Mouse (Mus musculus) liver, adult 2 months (tissue): ENCODE measurements around the gene Cxcl15. TPM values are rescaled to one million over a fixed set of nuclear protein-coding genes. Genes with fewer than 3 reads are reported as not detected.

Experiments used
- DNase-seq: peaks from one replicate; pipeline ENCODE4 v3.0.0-alpha.2; 2011; ENCODE audit warnings: low read depth, low spot score; ENCODE audit errors: extremely low read depth
- H3K27ac ChIP-seq: fragments of 200-500 bp; replicated peaks from 2 replicates; pipeline ENCODE4 v1.5.1; 2012; ENCODE audit warnings: low read depth, mild to moderate bottlenecking, control low read depth, inconsistent platforms, low read length; ENCODE audit not compliant: insufficient read depth
- H3K27me3 ChIP-seq: fragments of 200-500 bp; 2 replicates; pipeline ENCODE4 v1.6.1; 2012; ENCODE audit warnings: mild to moderate bottlenecking, moderate library complexity, low read length, inconsistent platforms; ENCODE audit not compliant: control insufficient read depth, insufficient read depth
- H3K36me3 ChIP-seq: fragments of 200-500 bp; 2 replicates; pipeline ENCODE4 v1.6.1; 2012; ENCODE audit warnings: low read length, inconsistent platforms; ENCODE audit not compliant: control insufficient read depth, insufficient read depth
- H3K4me1 ChIP-seq: fragments of 200-500 bp; 2 replicates; pipeline ENCODE4 v1.6.1; 2011; ENCODE audit warnings: low read length; ENCODE audit not compliant: control insufficient read depth, insufficient read depth
- H3K4me3 ChIP-seq: fragments of 200-500 bp; 2 replicates; pipeline ENCODE4 v1.5.1; 2011; ENCODE audit warnings: low read depth, mild to moderate bottlenecking, control low read depth, low read length, moderate library complexity; ENCODE audit not compliant: insufficient read depth
- H3K79me2 ChIP-seq: fragments of 200-500 bp; 2 replicates; pipeline ENCODE4 v1.6.1; 2012; ENCODE audit warnings: inconsistent platforms, mild to moderate bottlenecking, low read length, moderate library complexity; ENCODE audit not compliant: control insufficient read depth, insufficient read depth
- H3K9ac ChIP-seq: fragments of 200-500 bp; 2 replicates; pipeline ENCODE4 v1.6.1; 2012; ENCODE audit warnings: low read depth, mild to moderate bottlenecking, control low read depth, inconsistent platforms, low read length
- CTCF ChIP-seq: fragments of 200-500 bp; IDR thresholded peaks from 2 replicates; pipeline ENCODE4 v1.5.1; 2011; ENCODE audit warnings: low read depth, low read length, control low read depth
- POLR2A ChIP-seq: fragments of 200-500 bp; IDR thresholded peaks from 2 replicates; pipeline ENCODE4 v1.6.1; 2011; ENCODE audit warnings: low read length, control low read depth; ENCODE audit not compliant: insufficient read depth; ENCODE audit errors: extremely low read depth
- WGBS: fragments of 180-500 bp; shearing (Covaris S2); methylation state at CpG from one replicate; pipeline ENCODE4 v1.1.7; 2018; 5-methylcytosine and 5-hydroxymethylcytosine counted together
- polyA plus RNA-seq: library from polyadenylated mRNA; depleted of rRNA; stranded (reverse); fragments of >200 nt; gene quantifications from 2 replicates; pipeline ENCODE4 v1.2.3, GENCODE M21; 2012
- total RNA-seq: library from RNA; depleted of rRNA; stranded (reverse); fragments of >200 nt; gene quantifications from 2 replicates; pipeline ENCODE4 v1.2.3, GENCODE M21; 2014

Gene Cxcl15
- total and polyA plus RNA-seq, 2 experiments, result not detected

DNA sequence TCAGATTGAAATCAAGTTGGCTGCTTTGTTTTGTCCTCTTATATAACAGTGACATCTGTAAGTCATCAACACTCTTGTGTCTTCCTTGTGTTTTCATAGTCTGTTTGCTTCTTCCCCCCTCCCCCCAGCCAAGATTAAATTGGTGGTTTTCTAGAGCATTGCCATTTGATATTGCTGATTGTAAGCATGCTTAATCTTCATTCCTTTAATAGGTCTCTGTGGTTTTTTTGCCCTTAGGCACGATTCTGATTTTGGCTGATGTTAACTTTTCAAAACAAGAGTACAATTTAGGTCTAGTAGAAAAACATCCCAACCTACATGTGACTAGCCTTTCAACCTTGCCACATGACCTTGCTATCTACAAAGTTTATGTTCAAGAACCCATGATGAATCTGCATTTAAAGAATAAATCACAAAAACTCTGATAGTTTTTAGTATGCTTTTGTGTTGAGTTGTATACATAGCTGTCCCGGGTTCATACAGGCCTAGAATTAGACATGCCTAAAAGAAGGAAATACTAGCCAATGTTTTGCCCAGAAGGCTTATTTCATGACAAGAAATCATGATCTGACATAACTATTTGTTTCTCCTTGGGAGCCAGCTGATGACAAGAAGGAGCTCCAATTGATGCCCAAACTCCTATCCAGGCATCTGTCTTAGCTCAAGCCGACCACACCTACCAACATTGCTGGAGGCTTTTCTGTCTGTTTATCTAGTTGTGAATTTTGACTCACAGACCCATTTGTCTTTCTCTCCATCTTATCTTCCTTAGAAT lies 13.0 kb downstream of the Cxcl15 start:
- no peak overlapping the region for H3K27ac ChIP-seq
- H3K9ac ChIP-seq, result no peak overlapping the region
- TF ChIP-seq CTCF (no peak), POLR2A (no peak)
- no peaks in the 10 kb centered on the region for H3K27me3 ChIP-seq
- H3K79me2 ChIP-seq, result no peaks in the 10 kb centered on the region
- H3K4me1 ChIP-seq, result no peaks in the 10 kb centered on the region
- no peak for DNase-seq
- H3K36me3 ChIP-seq, result no peaks in the 10 kb centered on the region
- no peak overlapping the region for H3K4me3 ChIP-seq
- 89% methylated on average over 3 of the region's 3 CpGs for WGBS

GRCm38 (mm10) chr5:90819756-90820155 lies 25.4 kb downstream of the Cxcl15 start:
- no peak overlapping the region for H3K27ac ChIP-seq
- H3K4me3 ChIP-seq, result no peak overlapping the region
- no peaks in the 10 kb centered on the region for H3K4me1 ChIP-seq
- no peaks in the 10 kb centered on the region for H3K27me3 ChIP-seq
- no peak overlapping the region for H3K9ac ChIP-seq
- no peak for TF ChIP-seq CTCF
- DNase-seq, result no peak
- H3K36me3 ChIP-seq, result no peaks in the 10 kb centered on the region
- H3K79me2 ChIP-seq, result no peaks in the 10 kb centered on the region

GRCm38 (mm10) chr5:90832145-90832767 lies 37.9 kb downstream of the Cxcl15 start:
- Histone ChIP-seq H3K4me3 (no peak overlapping the region), H3K36me3 (no peaks in the 10 kb centered on the region), H3K79me2 (no peaks in the 10 kb centered on the region), H3K27ac (peak overlapping the region; percentile 16; the same call in 1 of the 2 replicates), H3K9ac (no peak overlapping the region), H3K4me1 (no peaks in the 10 kb centered on the region), H3K27me3 (no peaks in the 10 kb centered on the region)
- peak; percentile 13 for DNase-seq
- WGBS, result 80% methylated on average over 11 of the region's 11 CpGs
- no peak for TF ChIP-seq POLR2A
- no peak for TF ChIP-seq CTCF

DNA sequence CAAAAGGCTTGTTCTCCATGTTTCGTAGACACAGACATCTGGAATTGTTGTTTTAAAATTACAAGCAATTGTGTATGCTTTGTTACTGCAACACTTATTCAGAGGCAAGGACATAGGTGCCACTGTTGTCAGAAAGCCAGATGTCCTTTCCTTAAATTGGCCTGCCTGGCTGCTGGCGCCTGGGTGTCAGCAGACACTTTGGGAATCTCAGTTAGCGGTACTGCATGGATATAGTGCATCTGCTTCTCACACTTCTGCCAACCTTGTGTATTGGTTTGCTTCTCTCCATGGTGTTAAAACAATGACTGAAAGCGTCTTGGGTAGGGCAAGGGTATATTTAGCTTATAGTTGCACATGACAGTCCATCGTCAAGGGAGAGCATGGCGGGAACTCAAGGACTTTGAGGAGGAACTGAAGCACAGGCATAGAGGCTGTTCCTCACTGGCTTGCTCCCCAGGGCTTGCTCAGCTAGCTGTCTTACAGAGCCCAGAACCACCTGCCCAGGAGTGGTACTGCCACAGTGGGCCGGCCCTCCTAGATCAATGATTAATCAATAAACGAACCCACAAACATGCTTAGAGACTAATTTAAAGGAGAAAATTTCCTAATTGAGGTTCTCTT lies 38.5 kb downstream of the Cxcl15 start:
- Histone ChIP-seq H3K36me3 (no peaks in the 10 kb centered on the region), H3K27me3 (no peaks in the 10 kb centered on the region), H3K27ac (no peak overlapping the region), H3K9ac (no peak overlapping the region), H3K79me2 (no peaks in the 10 kb centered on the region), H3K4me1 (no peaks in the 10 kb centered on the region), H3K4me3 (no peak overlapping the region)
- WGBS, result 85% methylated on average over 8 of the region's 8 CpGs
- DNase-seq, result no peak
- no peak for TF ChIP-seq CTCF
- no peak for TF ChIP-seq POLR2A

DNA sequence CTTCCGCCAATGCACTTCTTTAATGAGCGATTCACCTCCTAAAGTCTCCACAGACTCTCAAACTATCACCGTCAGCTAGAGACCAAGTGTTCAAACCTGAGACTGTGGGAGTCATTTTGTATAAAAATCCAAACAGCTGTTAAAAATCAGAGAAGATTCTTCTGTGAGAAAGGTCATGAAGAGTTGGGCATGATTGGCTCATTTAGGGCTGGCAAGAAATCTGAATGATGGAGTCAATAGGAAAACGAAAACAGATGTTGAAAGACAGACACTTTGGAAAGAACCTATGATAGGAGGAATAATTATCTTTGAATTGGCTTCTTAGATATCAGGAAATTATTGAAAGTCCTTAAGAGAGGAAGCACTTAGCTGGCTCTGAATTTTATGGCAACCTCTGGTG lies 40.1 kb downstream of the Cxcl15 start:
- TF ChIP-seq CTCF, result no peak
- no peak for TF ChIP-seq POLR2A

GRCm38 (mm10) chr5:90838582-90838981 lies 44.2 kb downstream of the Cxcl15 start:
- Histone ChIP-seq H3K27me3 (no peaks in the 10 kb centered on the region), H3K4me1 (no peaks in the 10 kb centered on the region), H3K79me2 (no peaks in the 10 kb centered on the region), H3K36me3 (no peaks in the 10 kb centered on the region), H3K4me3 (no peak overlapping the region), H3K9ac (no peak overlapping the region), H3K27ac (no peak overlapping the region)
- TF ChIP-seq CTCF, result no peak
- no peak for TF ChIP-seq POLR2A
- DNase-seq, result no peak
- WGBS, result 91% methylated on average over 5 of the region's 5 CpGs

More for the DNA sequence above, 40.1 kb downstream of the Cxcl15 start:
- no peak for DNase-seq
- Histone ChIP-seq H3K9ac (no peak overlapping the region), H3K4me1 (no peaks in the 10 kb centered on the region), H3K79me2 (no peaks in the 10 kb centered on the region), H3K4me3 (no peak overlapping the region), H3K36me3 (no peaks in the 10 kb centered on the region), H3K27ac (no peak overlapping the region), H3K27me3 (no peaks in the 10 kb centered on the region)
- 88% methylated on average over 4 of the region's 4 CpGs for WGBS
